Mouse (Mus musculus) liver, adult 2 months (tissue): ENCODE data around the gene Desi1. TPM values are rescaled to one million over a fixed set of nuclear protein-coding genes. Genes with fewer than 3 reads are reported as not detected.

ENCODE experiments used
- DNase-seq: peaks from one replicate; pipeline ENCODE4 v3.0.0-alpha.2; 2011; ENCODE audit warnings: low read depth, low spot score; ENCODE audit errors: extremely low read depth
- H3K27ac ChIP-seq: fragments of 200-500 bp; replicated peaks from 2 replicates; pipeline ENCODE4 v1.5.1; 2012; ENCODE audit warnings: low read depth, mild to moderate bottlenecking, control low read depth, inconsistent platforms, low read length; ENCODE audit not compliant: insufficient read depth
- H3K27me3 ChIP-seq: fragments of 200-500 bp; 2 replicates; pipeline ENCODE4 v1.6.1; 2012; ENCODE audit warnings: mild to moderate bottlenecking, moderate library complexity, low read length, inconsistent platforms; ENCODE audit not compliant: control insufficient read depth, insufficient read depth
- H3K36me3 ChIP-seq: fragments of 200-500 bp; 2 replicates; pipeline ENCODE4 v1.6.1; 2012; ENCODE audit warnings: low read length, inconsistent platforms; ENCODE audit not compliant: control insufficient read depth, insufficient read depth
- H3K4me1 ChIP-seq: fragments of 200-500 bp; 2 replicates; pipeline ENCODE4 v1.6.1; 2011; ENCODE audit warnings: low read length; ENCODE audit not compliant: control insufficient read depth, insufficient read depth
- H3K4me3 ChIP-seq: fragments of 200-500 bp; 2 replicates; pipeline ENCODE4 v1.5.1; 2011; ENCODE audit warnings: low read depth, mild to moderate bottlenecking, control low read depth, low read length, moderate library complexity; ENCODE audit not compliant: insufficient read depth
- H3K79me2 ChIP-seq: fragments of 200-500 bp; 2 replicates; pipeline ENCODE4 v1.6.1; 2012; ENCODE audit warnings: inconsistent platforms, mild to moderate bottlenecking, low read length, moderate library complexity; ENCODE audit not compliant: control insufficient read depth, insufficient read depth
- H3K9ac ChIP-seq: fragments of 200-500 bp; 2 replicates; pipeline ENCODE4 v1.6.1; 2012; ENCODE audit warnings: low read depth, mild to moderate bottlenecking, control low read depth, inconsistent platforms, low read length
- CTCF ChIP-seq: fragments of 200-500 bp; IDR thresholded peaks from 2 replicates; pipeline ENCODE4 v1.5.1; 2011; ENCODE audit warnings: low read depth, low read length, control low read depth
- POLR2A ChIP-seq: fragments of 200-500 bp; IDR thresholded peaks from 2 replicates; pipeline ENCODE4 v1.6.1; 2011; ENCODE audit warnings: low read length, control low read depth; ENCODE audit not compliant: insufficient read depth; ENCODE audit errors: extremely low read depth
- WGBS: fragments of 180-500 bp; shearing (Covaris S2); methylation state at CpG from one replicate; pipeline ENCODE4 v1.1.7; 2018; 5-methylcytosine and 5-hydroxymethylcytosine counted together
- polyA plus RNA-seq: library from polyadenylated mRNA; depleted of rRNA; stranded (reverse); fragments of >200 nt; gene quantifications from 2 replicates; pipeline ENCODE4 v1.2.3, GENCODE M21; 2012
- total RNA-seq: library from RNA; depleted of rRNA; stranded (reverse); fragments of >200 nt; gene quantifications from 2 replicates; pipeline ENCODE4 v1.2.3, GENCODE M21; 2014

Gene Desi1
- total and polyA plus RNA-seq, 2 experiments, result 6.6 to 31.1 TPM

DNA sequence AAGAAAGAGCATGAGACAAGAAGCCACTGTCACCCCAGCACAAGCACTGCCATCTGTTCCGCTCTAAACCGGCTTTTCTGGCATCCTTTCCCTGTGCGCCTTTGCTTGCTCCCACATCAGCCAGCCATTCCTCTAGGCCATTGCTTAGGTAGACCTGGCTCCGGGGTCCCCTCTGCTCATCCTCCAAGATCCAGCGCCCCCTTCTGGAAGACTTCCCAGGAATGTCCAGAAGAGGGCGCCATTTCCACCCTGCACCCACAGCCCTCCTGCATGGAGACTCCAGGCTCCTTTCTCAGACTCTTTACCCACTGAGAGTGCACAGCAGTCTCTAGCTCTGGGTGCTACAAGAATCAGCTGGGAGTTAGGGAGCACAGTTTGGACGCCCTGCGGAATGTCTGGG, 77.2 kb downstream of the Desi1 start:
- no peaks in the 10 kb centered on the region for H3K36me3 ChIP-seq
- no peak overlapping the region for H3K4me3 ChIP-seq
- no peak for DNase-seq
- no peaks in the 10 kb centered on the region for H3K79me2 ChIP-seq
- 0 out of 2 replicates have a peak, but pooled peaks cover 4% of the 10 kb centered on the region for H3K4me1 ChIP-seq
- WGBS, result 71% methylated on average over 8 of the region's 8 CpGs
- H3K9ac ChIP-seq, result no peak overlapping the region
- no peaks in the 10 kb centered on the region for H3K27me3 ChIP-seq
- no peak overlapping the region for H3K27ac ChIP-seq
- TF ChIP-seq CTCF (peak; percentile 85), POLR2A (no peak)

GRCm38 (mm10) chr15:81955414-81955813, 78.2 kb downstream of the Desi1 start:
- no peaks in the 10 kb centered on the region for H3K79me2 ChIP-seq
- no peak overlapping the region for H3K9ac ChIP-seq
- H3K27me3 ChIP-seq, result no peaks in the 10 kb centered on the region
- DNase-seq, result no peak
- no peak overlapping the region for H3K27ac ChIP-seq
- 94% methylated on average over 15 of the region's 15 CpGs for WGBS
- TF ChIP-seq CTCF, result no peak
- H3K4me1 ChIP-seq, result 0 out of 2 replicates have a peak, but pooled peaks cover 2% of the 10 kb centered on the region
- H3K36me3 ChIP-seq, result no peaks in the 10 kb centered on the region
- no peak overlapping the region for H3K4me3 ChIP-seq

DNA sequence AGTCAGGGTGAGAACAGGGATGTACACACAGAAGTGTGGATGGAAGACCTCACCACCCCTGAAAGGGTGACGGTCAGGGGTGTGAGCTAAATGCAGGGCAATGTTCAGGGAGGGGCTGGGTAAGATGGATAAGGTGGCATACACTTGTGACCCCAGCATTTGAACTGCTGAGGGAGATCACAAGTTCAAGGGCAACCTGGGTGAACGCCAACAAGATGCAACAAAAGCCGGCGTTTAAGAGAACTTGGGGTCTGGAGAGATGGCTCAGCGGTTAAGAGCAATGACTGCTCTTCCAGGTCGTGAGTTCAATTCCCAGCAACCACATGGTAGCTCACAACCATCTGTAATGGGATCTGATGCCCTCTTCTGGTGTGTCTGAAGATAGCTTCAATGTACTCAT, 78.9 kb downstream of the Desi1 start:
- Histone ChIP-seq H3K36me3 (no peaks in the 10 kb centered on the region), H3K27me3 (no peaks in the 10 kb centered on the region), H3K4me3 (no peak overlapping the region), H3K27ac (no peak overlapping the region), H3K9ac (no peak overlapping the region), H3K79me2 (no peaks in the 10 kb centered on the region), H3K4me1 (no peaks in the 10 kb centered on the region)
- no peak for DNase-seq
- WGBS, result 92% methylated on average over 6 of the region's 6 CpGs
- TF ChIP-seq CTCF, result no peak
- TF ChIP-seq POLR2A, result no peak

DNA sequence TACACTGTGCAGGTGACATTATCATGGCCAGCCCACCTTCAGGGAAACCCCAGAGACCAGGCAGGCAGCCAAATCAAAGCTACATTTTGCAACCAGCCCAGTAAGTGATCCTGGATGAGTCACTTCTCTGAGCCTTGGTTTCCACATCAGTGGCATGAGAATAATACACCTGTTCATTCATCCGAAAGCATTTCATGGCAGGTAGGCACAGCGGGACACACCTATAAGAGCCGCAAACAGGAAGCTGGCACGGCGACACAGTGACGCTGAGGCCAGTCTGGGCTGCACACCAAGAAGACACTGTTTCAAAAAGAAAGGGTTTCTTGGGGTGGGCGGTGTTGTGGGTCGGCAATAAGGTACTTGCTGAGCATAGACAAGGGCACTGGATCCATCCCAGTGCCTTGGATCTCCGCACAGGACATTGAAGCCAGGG, 79.5 kb downstream of the Desi1 start:
- Histone ChIP-seq H3K36me3 (no peaks in the 10 kb centered on the region), H3K9ac (no peak overlapping the region), H3K4me3 (no peak overlapping the region), H3K27me3 (no peaks in the 10 kb centered on the region), H3K27ac (no peak overlapping the region), H3K79me2 (no peaks in the 10 kb centered on the region), H3K4me1 (no peaks in the 10 kb centered on the region)
- WGBS, result 95% methylated on average over 9 of the region's 9 CpGs
- DNase-seq, result no peak
- TF ChIP-seq POLR2A (no peak), CTCF (no peak)

DNA sequence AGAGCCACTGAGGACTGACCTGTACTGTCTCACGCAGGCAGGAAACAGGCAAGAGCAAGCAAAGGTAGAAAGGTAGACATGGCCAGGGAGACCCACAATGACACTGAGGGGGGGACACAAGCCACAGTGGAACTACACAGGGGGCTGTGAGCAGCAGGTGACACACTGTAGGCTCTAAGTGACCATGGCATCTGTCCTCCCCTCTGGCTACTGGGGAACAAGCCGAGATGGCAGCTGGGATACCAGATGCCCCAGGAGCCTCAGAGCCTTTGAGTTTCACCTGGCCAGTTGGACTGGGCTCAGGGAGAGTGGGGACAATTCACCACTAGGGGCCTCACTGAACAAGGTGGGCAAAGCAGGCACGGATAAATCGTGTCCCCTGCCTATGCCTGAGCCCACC, 81.4 kb downstream of the Desi1 start:
- no peaks in the 10 kb centered on the region for H3K4me1 ChIP-seq
- H3K79me2 ChIP-seq, result no peaks in the 10 kb centered on the region
- H3K27me3 ChIP-seq, result no peaks in the 10 kb centered on the region
- H3K9ac ChIP-seq, result no peak overlapping the region
- H3K4me3 ChIP-seq, result no peak overlapping the region
- 91% methylated on average over 4 of the region's 4 CpGs for WGBS
- TF ChIP-seq POLR2A, result no peak
- TF ChIP-seq CTCF, result no peak
- no peak for DNase-seq
- no peak overlapping the region for H3K27ac ChIP-seq
- H3K36me3 ChIP-seq, result no peaks in the 10 kb centered on the region

DNA sequence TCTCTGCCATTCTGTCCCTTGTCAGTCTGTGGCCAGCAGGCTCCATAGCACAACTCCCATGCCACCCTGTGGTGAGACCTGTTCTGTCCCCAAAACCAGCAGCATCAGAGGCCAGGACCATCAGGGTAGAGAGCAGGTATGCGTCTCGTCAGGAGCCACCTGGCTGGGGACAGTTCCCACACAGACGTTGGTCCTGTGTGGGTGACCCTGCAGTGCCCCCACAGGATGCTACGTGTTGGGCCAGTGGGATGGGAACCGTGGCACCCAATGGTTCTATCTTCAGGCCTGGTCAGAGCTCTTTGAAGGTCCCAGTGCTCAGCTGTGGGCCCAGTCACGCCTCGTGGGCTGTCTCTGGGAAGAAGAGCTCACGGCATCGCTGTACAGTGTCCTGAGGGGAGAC, 82.5 kb downstream of the Desi1 start:
- WGBS, result 90% methylated on average over 9 of the region's 9 CpGs
- H3K9ac ChIP-seq, result no peak overlapping the region
- no peak for DNase-seq

More for the DNA sequence above, 82.5 kb downstream of the Desi1 start:
- Histone ChIP-seq H3K36me3 (no peaks in the 10 kb centered on the region), H3K79me2 (no peaks in the 10 kb centered on the region), H3K4me1 (no peaks in the 10 kb centered on the region), H3K27ac (no peak overlapping the region), H3K27me3 (no peaks in the 10 kb centered on the region), H3K4me3 (no peak overlapping the region)
- no peak for TF ChIP-seq CTCF
- no peak for TF ChIP-seq POLR2A
